In genomic region chr2:59882742-59883281, GRCm38 (mm10) we compare ENCODE assay signal across 8 mouse cellular contexts. TPM values are rescaled to one million over a fixed set of nuclear protein-coding genes. Genes with fewer than 3 reads are reported as not detected.
A peak's percentile ranks its signal among the peaks of the same experiment; 100 is the strongest.
DNase-seq lines count a peak whose midpoint lies in the region; ATAC-seq lines count a peak whose summit lies in the region.

No protein-coding gene starts in this region.

- peak overlapping the region; percentile 78; the same call in 1 of the 2 replicates for H3K27ac ChIP-seq in lung, embryonic 15.5 days
- H3K27ac ChIP-seq in embryonic facial prominence, embryonic 11.5 days (replicated peaks; ENCODE audit: low read depth, low read length) = no peak overlapping the region
- no peak overlapping the region for H3K27ac ChIP-seq in midbrain, embryonic 13.5 days

- peak overlapping the region; percentile 61 for H3K4me2 ChIP-seq in lung, embryonic 15.5 days
- peak overlapping the region; percentile 50 for H3K4me2 ChIP-seq in embryonic facial prominence, embryonic 11.5 days (ENCODE audit: low read depth, low read length)
- peak overlapping the region; percentile 73 for H3K4me2 ChIP-seq in midbrain, embryonic 13.5 days (replicated peaks)

- 0 out of 2 replicates have a peak overlapping the region, but pooled peaks have one; percentile 71 for H3K9ac ChIP-seq in lung, embryonic 15.5 days
- H3K9ac ChIP-seq in embryonic facial prominence, embryonic 11.5 days (replicated peaks; ENCODE audit: low read length) = no peak overlapping the region
- H3K9ac ChIP-seq in midbrain, embryonic 13.5 days (replicated peaks) = no peak overlapping the region; the same call in 1 of the 2 replicates

- H3K4me1 ChIP-seq in lung, embryonic 15.5 days = peaks cover 12% of the 10 kb centered on the region
- H3K4me1 ChIP-seq in embryonic facial prominence, embryonic 11.5 days (ENCODE audit: control insufficient read depth, insufficient read depth, low read length) = no peaks in the 10 kb centered on the region
- H3K4me1 ChIP-seq in midbrain, embryonic 13.5 days (replicated peaks) = peaks cover 6% of the 10 kb centered on the region; the same call in 1 of the 2 replicates

- no peaks in the 10 kb centered on the region for H3K27me3 ChIP-seq in lung, embryonic 15.5 days
- no peaks in the 10 kb centered on the region for H3K27me3 ChIP-seq in embryonic facial prominence, embryonic 11.5 days (ENCODE audit: control insufficient read depth, insufficient read depth, low read length)
- H3K27me3 ChIP-seq in midbrain, embryonic 13.5 days = no peaks in the 10 kb centered on the region

- WGBS in lung, embryonic 15.5 days = 43% methylated on average over 8 of the region's 8 CpGs
- WGBS in embryonic facial prominence, embryonic 11.5 days = 70% methylated on average over 8 of the region's 8 CpGs
- WGBS in midbrain, embryonic 13.5 days = 71% methylated on average over 8 of the region's 8 CpGs

- H3K9me3 ChIP-seq in lung, embryonic 15.5 days = no peaks in the 10 kb centered on the region
- H3K9me3 ChIP-seq in embryonic facial prominence, embryonic 11.5 days (replicated peaks; ENCODE audit: control insufficient read depth, low read length) = no peaks in the 10 kb centered on the region
- H3K9me3 ChIP-seq in midbrain, embryonic 13.5 days = no peaks in the 10 kb centered on the region

- H3K36me3 ChIP-seq in lung, embryonic 15.5 days = no peaks in the 10 kb centered on the region
- no peaks in the 10 kb centered on the region for H3K36me3 ChIP-seq in embryonic facial prominence, embryonic 11.5 days (replicated peaks; ENCODE audit: control insufficient read depth, insufficient read depth, low read depth, low read length)
- H3K36me3 ChIP-seq in midbrain, embryonic 13.5 days = no peaks in the 10 kb centered on the region

- H3K4me3 ChIP-seq in lung, embryonic 15.5 days = peak overlapping the region; percentile 77
- peak overlapping the region; percentile 81 for H3K4me3 ChIP-seq in embryonic facial prominence, embryonic 11.5 days (ENCODE audit: low read depth, low read length)
- H3K4me3 ChIP-seq in midbrain, embryonic 13.5 days (replicated peaks) = peak overlapping the region; percentile 58

- DNase-seq in lung, adult 18-20 months = no peak
- no peak for DNase-seq in embryonic facial prominence, embryonic 11.5 days (ENCODE audit: low spot score)
- DNase-seq in ovary, adult 18-20 months (ENCODE audit: low spot score) = no peak
- no peak for DNase-seq in urinary bladder, postnatal 25 days (ENCODE audit: low spot score)
- no peak for DNase-seq in cerebellum, postnatal 10 days

- ATAC-seq in lung, embryonic 15.5 days (ENCODE audit: borderline replicate concordance, extremely low read depth, low FRiP score, low TSS enrichment) = peak; percentile 40
- no peak for ATAC-seq in embryonic facial prominence, embryonic 11.5 days (replicated peaks; ENCODE audit: insufficient number of reproducible peaks, low FRiP score, low TSS enrichment, low read depth)
- ATAC-seq in inflammation-experienced regulatory T-cells, adult 6 months = peak; percentile 8
- peak; percentile 43 for ATAC-seq in midbrain, embryonic 13.5 days

RNA-seq across cellular contexts. Expression of gene Wdsub1, which starts 0.4 kb away (rescaled TPM):
- polyA plus RNA-seq in lung, embryonic 15.5 days (2015; fragmentation: Nextera tagmentation; extraction: Ambion mirVana) = 34.7 and 35.6 TPM in 2 replicates
- polyA plus RNA-seq in embryonic facial prominence, embryonic 11.5 days (2014; fragmentation: Nextera tagmentation; extraction: Ambion mirVana) = 20.9 and 30.1 TPM in 2 replicates
- 1 to 10 TPM; 4.7 to 6.4 (median 6.3) TPM for polyA plus RNA-seq in inflammation-experienced regulatory T-cells, adult 6 months (2017; shearing (Covaris generic))
- 12.2 and 15.4 TPM in 2 replicates for polyA plus RNA-seq in midbrain, embryonic 13.5 days (2015; fragmentation: Nextera tagmentation; extraction: Ambion mirVana)
